Mouse (Mus musculus) C2C12 (cell line): ENCODE results near the gene Igdcc3. TPM values are rescaled to one million over a fixed set of nuclear protein-coding genes. Genes with fewer than 3 reads are reported as not detected.

ENCODE experiments used
- H3K27me3 ChIP-seq: one replicate; pipeline ENCODE4 v1.6.1; 2011; ENCODE audit not compliant: control insufficient read depth, insufficient read depth, insufficient read length
- H3K36me3 ChIP-seq: one replicate; pipeline ENCODE4 v1.6.1; 2011; ENCODE audit not compliant: control insufficient read depth, insufficient read depth
- H3K4me3 ChIP-seq: one replicate; pipeline ENCODE4 v1.5.1; 2011; ENCODE audit warnings: mild to moderate bottlenecking, control low read depth; ENCODE audit not compliant: poor library complexity, insufficient read depth, severe bottlenecking
- H3K79me2 ChIP-seq: one replicate; pipeline ENCODE4 v1.6.1; 2011; ENCODE audit not compliant: control insufficient read depth, insufficient read depth
- H3K79me3 ChIP-seq: one replicate; pipeline ENCODE4 v1.6.1; 2011; ENCODE audit warnings: low read depth, control low read depth
- H3ac ChIP-seq: one replicate; pipeline ENCODE3; 2011; ENCODE audit warnings: low read depth; ENCODE audit not compliant: control insufficient read depth, insufficient read length
- CEBPB ChIP-seq: IDR thresholded peaks from one replicate; pipeline ENCODE4 v1.6.1; 2011; ENCODE audit warnings: low read depth, mild to moderate bottlenecking, control low read depth, moderate library complexity
- CTCF ChIP-seq: IDR thresholded peaks from one replicate; pipeline ENCODE4 v1.5.1; 2011; ENCODE audit not compliant: control insufficient read depth, insufficient read depth, insufficient read length
- FOSL1 ChIP-seq: IDR thresholded peaks from one replicate; pipeline ENCODE4 v1.8.0; 2011; ENCODE audit warnings: mild to moderate bottlenecking, low read length; ENCODE audit not compliant: poor library complexity, insufficient read depth, severe bottlenecking
- MAX ChIP-seq: IDR thresholded peaks from one replicate; pipeline ENCODE4 v1.6.1; 2011; ENCODE audit warnings: mild to moderate bottlenecking, control low read depth
- MYOD1 ChIP-seq: IDR thresholded peaks from one replicate; pipeline ENCODE4 v1.6.1; 2011; ENCODE audit warnings: low read depth; ENCODE audit not compliant: control insufficient read depth, insufficient read length
- MYOG ChIP-seq: IDR thresholded peaks from one replicate; pipeline ENCODE4 v1.6.1; 2011; ENCODE audit not compliant: control insufficient read depth, insufficient read length; ENCODE audit errors: extremely low read depth
- USF1 ChIP-seq: IDR thresholded peaks from one replicate; pipeline ENCODE4 v1.6.1; 2011; ENCODE audit warnings: low read depth, mild to moderate bottlenecking, control low read depth, moderate library complexity
- polyA plus RNA-seq: library from polyadenylated mRNA; unstranded; fragments of >200 nt; fragmentation: generic; extraction: Trizol; gene quantifications from one replicate; pipeline ENCODE4 v1.2.1, GENCODE M21; 2012; ENCODE audit warnings: missing spikeins

The Igdcc3 gene
- polyA plus RNA-seq, 1 experiment, result not detected

- no peak for TF ChIP-seq MAX
- TF ChIP-seq CEBPB, result no peak
- no peak for TF ChIP-seq MYOG
- no peak for TF ChIP-seq MYOD1
- no peak for TF ChIP-seq CTCF
- no peak for TF ChIP-seq USF1
- Histone ChIP-seq H3K79me2 (no peaks in the 10 kb centered on the region), H3ac (no peak within 1 kb of the TSS), H3K4me3 (no peak within 1 kb of the TSS), H3K79me3 (no peaks in the 10 kb centered on the region), H3K27me3 (no peaks in the 10 kb centered on the region), H3K36me3 (no peaks in the 10 kb centered on the region)
Measured at GRCm38 (mm10) chr9:65195053-65195452, 54.1 kb downstream of the Igdcc3 start, which contains the start of gene Parp16. Gene Parp16 (plus strand): TSS chr9:65195353.

- Histone ChIP-seq H3K79me3 (no peaks in the 10 kb centered on the region), H3K36me3 (no peaks in the 10 kb centered on the region), H3K4me3 (no peak overlapping the region), H3ac (no peak overlapping the region), H3K79me2 (no peaks in the 10 kb centered on the region), H3K27me3 (no peaks in the 10 kb centered on the region)
- TF ChIP-seq MYOG (no peak), FOSL1 (no peak), USF1 (no peak), CEBPB (no peak)
Measured at GRCm38 (mm10) chr9:65195621-65195981, 54.6 kb downstream of the Igdcc3 start.

GRCm38 (mm10) chr9:65195982-65196737 is 55.2 kb downstream of the Igdcc3 start:
- Histone ChIP-seq H3K27me3 (no peaks in the 10 kb centered on the region), H3ac (no peak overlapping the region), H3K79me3 (no peaks in the 10 kb centered on the region), H3K79me2 (no peaks in the 10 kb centered on the region), H3K4me3 (no peak overlapping the region), H3K36me3 (no peaks in the 10 kb centered on the region)
- peak; percentile 34 for TF ChIP-seq CEBPB
- no peak for TF ChIP-seq FOSL1
- no peak for TF ChIP-seq USF1
- TF ChIP-seq CTCF, result no peak
- no peak for TF ChIP-seq MAX
- no peak for TF ChIP-seq MYOG
- no peak for TF ChIP-seq MYOD1

GRCm38 (mm10) chr9:65196738-65197569 is 56.0 kb downstream of the Igdcc3 start:
- Histone ChIP-seq H3K79me3 (no peaks in the 10 kb centered on the region), H3K79me2 (no peaks in the 10 kb centered on the region), H3K4me3 (no peak overlapping the region), H3K27me3 (no peaks in the 10 kb centered on the region), H3K36me3 (no peaks in the 10 kb centered on the region), H3ac (no peak overlapping the region)
- TF ChIP-seq MAX (no peak), CTCF (peak; percentile 56), USF1 (no peak), MYOG (no peak), MYOD1 (no peak)

- TF ChIP-seq CEBPB, result no peak
- TF ChIP-seq MYOD1, result no peak
Measured at GRCm38 (mm10) chr9:65197826-65198225, 56.8 kb downstream of the Igdcc3 start.

GRCm38 (mm10) chr9:65199723-65200122 is 58.7 kb downstream of the Igdcc3 start:
- Histone ChIP-seq H3K79me2 (no peaks in the 10 kb centered on the region), H3K27me3 (no peaks in the 10 kb centered on the region), H3K4me3 (no peak overlapping the region), H3K79me3 (no peaks in the 10 kb centered on the region), H3ac (no peak overlapping the region), H3K36me3 (no peaks in the 10 kb centered on the region)
- TF ChIP-seq MAX, result no peak
- no peak for TF ChIP-seq CTCF

More at GRCm38 (mm10) chr9:65197826-65198225, 56.8 kb downstream of the Igdcc3 start:
- Histone ChIP-seq H3K27me3 (no peaks in the 10 kb centered on the region), H3K79me3 (no peaks in the 10 kb centered on the region), H3K4me3 (no peak overlapping the region), H3K79me2 (no peaks in the 10 kb centered on the region), H3K36me3 (no peaks in the 10 kb centered on the region), H3ac (no peak overlapping the region)
